Mouse (Mus musculus) embryonic fibroblast, embryonic 13.5 days (primary cell): ENCODE data around the gene Pde4d.

Experiments used
- CTCF ChIP-seq: IDR thresholded peaks from 2 replicates; pipeline ENCODE4 v1.5.1; 2011; ENCODE audit warnings: mild to moderate bottlenecking, control low read depth, low read length, moderate library complexity, borderline replicate concordance; ENCODE audit not compliant: insufficient read depth
- POLR2A ChIP-seq: IDR thresholded peaks from 2 replicates; pipeline ENCODE4 v1.6.1; 2011; ENCODE audit warnings: low read depth, mild to moderate bottlenecking, control low read depth, low read length, moderate library complexity

GRCm38 (mm10) chr13:109425548-109425947 lies 975.8 kb downstream of the Pde4d start:
- no peak for TF ChIP-seq CTCF
- TF ChIP-seq POLR2A, result no peak
